Mouse (Mus musculus): ENCODE results near the gene Mtrf1l.

GRCm38 (mm10) chr10:5806996-5807395, 16.7 kb downstream of the Mtrf1l start:
- TF ChIP-seq SMC3 (IDR thresholded peaks at IDR 0.05; ENCODE audit: low read depth, low read length) (no peak), CTCF (conservative IDR thresholded peaks at IDR 0.05 in 1 of 2, IDR thresholded peaks at IDR 0.05 in 1 of 2; ENCODE audit: low read depth in 2 of 2, low read length in 2 of 2) (no peak), POLR2A (IDR thresholded peaks at IDR 0.05; ENCODE audit: low read depth, low read length) (no peak), RAD21 (IDR thresholded peaks at IDR 0.05; ENCODE audit: low read depth, low read length) (no peak), POLR2AphosphoS2 (IDR thresholded peaks at IDR 0.05; ENCODE audit: low read depth, low read length) (no peak), MAX (IDR thresholded peaks at IDR 0.05; ENCODE audit: low read length) (no peak)

Measured in CH12.LX (cell line).